Mouse (Mus musculus) kidney, postnatal 36 days (tissue): Measurements from ENCODE around the gene Pacsin1.

Experiments used
- DNase-seq, 2 experiments: peaks; one replicate each; pipeline ENCODE4 v3.0.0; 2021 to 2022; ENCODE audit warnings: mixed read lengths in 2 of 2

Pacsin1 gene

GRCm38 (mm10) chr17:27678924-27679813 lies 23.9 kb downstream of the Pacsin1 start:
- peak; percentile 35 to 52 for DNase-seq

- DNase-seq, result peak; percentile 42 to 66
These were observed 29.7 kb downstream of the Pacsin1 start for GRCm38 (mm10) chr17:27684886-27685549.

GRCm38 (mm10) chr17:27685550-27685913 lies 30.2 kb downstream of the Pacsin1 start:
- DNase-seq, result no peak

GRCm38 (mm10) chr17:27686395-27686794 lies 31.1 kb downstream of the Pacsin1 start:
- DNase-seq, result no peak

GRCm38 (mm10) chr17:27690993-27691693 lies 35.8 kb downstream of the Pacsin1 start:
- no peak for DNase-seq

GRCm38 (mm10) chr17:27699641-27700244 lies 44.4 kb downstream of the Pacsin1 start:
- no peak for DNase-seq

- DNase-seq, result no peak
These were observed 45.5 kb downstream of the Pacsin1 start for GRCm38 (mm10) chr17:27700812-27701211.

- DNase-seq, result no peak
These were observed 46.5 kb downstream of the Pacsin1 start for GRCm38 (mm10) chr17:27701856-27702255.

- DNase-seq, result peak; percentile 53 to 77
These were observed 47.2 kb downstream of the Pacsin1 start for GRCm38 (mm10) chr17:27702518-27702917.

GRCm38 (mm10) chr17:27703961-27704621 lies 48.8 kb downstream of the Pacsin1 start:
- peak in 1 of 2 experiments; percentile 39 for DNase-seq

- no peak for DNase-seq
These were observed 50.4 kb downstream of the Pacsin1 start for GRCm38 (mm10) chr17:27705661-27706060.

- peak; percentile 57 to 83 for DNase-seq
These were observed 52.8 kb downstream of the Pacsin1 start for GRCm38 (mm10) chr17:27707954-27708661.

- DNase-seq, result no peak
These were observed 54.3 kb downstream of the Pacsin1 start for GRCm38 (mm10) chr17:27709650-27710049.

- peak in 1 of 2 experiments; percentile 26 for DNase-seq
These were observed 57.5 kb downstream of the Pacsin1 start for GRCm38 (mm10) chr17:27712832-27713231.

GRCm38 (mm10) chr17:27716804-27717203 lies 61.5 kb downstream of the Pacsin1 start:
- peak; percentile 57 to 79 for DNase-seq

- DNase-seq, result peak in 1 of 2 experiments; percentile 48
These were observed 62.9 kb downstream of the Pacsin1 start for GRCm38 (mm10) chr17:27718250-27718649.

GRCm38 (mm10) chr17:27719663-27720062 lies 64.4 kb downstream of the Pacsin1 start:
- DNase-seq, result no peak

GRCm38 (mm10) chr17:27720326-27720725 lies 65.0 kb downstream of the Pacsin1 start:
- DNase-seq, result no peak

- no peak for DNase-seq
These were observed 65.9 kb downstream of the Pacsin1 start for GRCm38 (mm10) chr17:27721125-27721664.

- DNase-seq, result no peak
These were observed 69.0 kb downstream of the Pacsin1 start for GRCm38 (mm10) chr17:27724327-27724726.

- DNase-seq, result no peak
These were observed 69.7 kb downstream of the Pacsin1 start for GRCm38 (mm10) chr17:27725011-27725410.
